Mouse (Mus musculus): ENCODE data around the gene Sbsn. TPM values are rescaled to one million over a fixed set of nuclear protein-coding genes. Genes with fewer than 3 reads are reported as not detected.
A peak's percentile ranks its signal among the peaks of the same experiment; 100 is the strongest.

The Sbsn gene
- polyA plus RNA-seq, 1 experiment = 4.6 TPM

DNA sequence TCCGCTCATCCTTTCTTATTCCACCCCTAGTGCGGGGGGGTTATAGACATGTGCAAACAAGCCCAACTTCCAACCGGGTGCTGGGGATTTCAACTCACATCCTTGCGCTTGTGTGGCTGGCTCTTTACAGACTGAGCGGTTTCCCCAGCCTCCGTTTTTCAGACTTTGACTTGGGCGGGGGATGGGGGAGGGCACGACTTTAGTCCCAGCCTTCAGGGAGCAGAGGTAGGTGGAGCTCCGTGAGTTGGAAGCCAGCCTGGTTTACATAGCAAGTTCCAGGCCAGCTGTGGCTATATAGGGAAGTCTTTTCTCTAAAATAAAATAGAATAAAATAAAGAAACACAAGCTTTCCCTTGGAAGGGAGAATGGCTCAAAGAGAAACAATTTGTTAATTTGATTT lies 40.6 kb downstream of the Sbsn start:
- Histone ChIP-seq H3K27ac (ENCODE audit: control insufficient read depth, insufficient read depth, low read depth, low read length) (no peak overlapping the region), H3K4me3 (ENCODE audit: control insufficient read depth, low read depth, low read length) (no peak overlapping the region), H3K4me1 (ENCODE audit: control insufficient read depth, insufficient read depth, low read length) (peaks cover 12% of the 10 kb centered on the region), H3K36me3 (ENCODE audit: control insufficient read depth, insufficient read depth, low read length) (no peaks in the 10 kb centered on the region), H3K27me3 (ENCODE audit: control insufficient read depth, insufficient read depth, low read length) (no peaks in the 10 kb centered on the region)
- TF ChIP-seq CTCF (IDR thresholded peaks at IDR 0.05; ENCODE audit: control insufficient read depth, insufficient read depth, insufficient replicate concordance, low read depth, low read length) = no peak
- TF ChIP-seq POLR2A (IDR thresholded peaks at IDR 0.05; ENCODE audit: control insufficient read depth, low read depth, low read length) = no peak

DNA sequence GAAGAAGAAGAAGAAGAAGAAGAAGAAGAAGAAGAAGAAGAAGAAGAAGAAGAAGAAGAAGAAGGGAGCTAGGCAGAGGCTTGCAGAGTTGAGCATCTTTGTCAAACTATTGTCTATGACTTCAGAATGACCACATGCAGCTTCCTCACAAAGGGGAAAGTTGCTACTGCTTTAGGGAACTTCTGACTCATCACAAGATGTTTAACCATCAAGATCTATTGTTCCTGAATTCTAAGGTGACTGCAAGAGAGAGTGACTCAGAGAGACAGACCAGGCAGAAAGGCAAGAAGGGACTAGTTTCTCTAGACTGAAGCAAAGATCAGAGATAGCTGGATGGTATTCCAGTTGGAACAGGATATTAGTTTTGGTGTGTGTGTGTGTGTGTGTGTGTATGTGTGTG lies 43.6 kb downstream of the Sbsn start:
- Histone ChIP-seq H3K4me1 (ENCODE audit: control insufficient read depth, insufficient read depth, low read length) (peaks cover 12% of the 10 kb centered on the region), H3K27me3 (ENCODE audit: control insufficient read depth, insufficient read depth, low read length) (no peaks in the 10 kb centered on the region), H3K27ac (ENCODE audit: control insufficient read depth, insufficient read depth, low read depth, low read length) (no peak overlapping the region), H3K4me3 (ENCODE audit: control insufficient read depth, low read depth, low read length) (no peak overlapping the region), H3K36me3 (ENCODE audit: control insufficient read depth, insufficient read depth, low read length) (no peaks in the 10 kb centered on the region)
- no peak for TF ChIP-seq POLR2A (IDR thresholded peaks at IDR 0.05; ENCODE audit: control insufficient read depth, low read depth, low read length)

DNA sequence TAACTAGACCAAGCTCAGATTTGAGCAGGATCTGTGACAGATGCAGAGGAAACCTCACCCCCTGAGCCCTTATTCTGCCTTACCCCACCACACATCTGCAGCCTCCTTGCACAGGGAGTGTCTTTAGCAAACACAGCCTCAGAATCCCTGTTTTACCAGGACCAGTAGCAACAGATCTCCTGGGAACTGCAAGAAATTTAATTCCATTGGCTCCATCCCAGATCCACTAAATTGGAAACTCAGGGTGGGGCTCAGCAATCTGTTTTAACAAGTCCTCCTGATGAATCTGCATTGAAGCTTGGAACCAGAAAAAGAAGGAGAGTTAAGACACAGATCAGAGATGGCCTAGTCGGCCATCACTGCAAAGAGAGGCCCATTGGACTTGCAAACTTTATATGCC lies 45.5 kb downstream of the Sbsn start:
- TF ChIP-seq CTCF (IDR thresholded peaks at IDR 0.05; ENCODE audit: control insufficient read depth, insufficient read depth, insufficient replicate concordance, low read depth, low read length) = no peak
- no peak for TF ChIP-seq POLR2A (IDR thresholded peaks at IDR 0.05; ENCODE audit: control insufficient read depth, low read depth, low read length)
- no peak overlapping the region for H3K4me3 ChIP-seq (ENCODE audit: control insufficient read depth, low read depth, low read length)
- H3K4me1 ChIP-seq (ENCODE audit: control insufficient read depth, insufficient read depth, low read length) = peaks cover 2% of the 10 kb centered on the region
- H3K27me3 ChIP-seq (ENCODE audit: control insufficient read depth, insufficient read depth, low read length) = no peaks in the 10 kb centered on the region
- no peak overlapping the region for H3K27ac ChIP-seq (ENCODE audit: control insufficient read depth, insufficient read depth, low read depth, low read length)
- H3K36me3 ChIP-seq (ENCODE audit: control insufficient read depth, insufficient read depth, low read length) = no peaks in the 10 kb centered on the region

DNA sequence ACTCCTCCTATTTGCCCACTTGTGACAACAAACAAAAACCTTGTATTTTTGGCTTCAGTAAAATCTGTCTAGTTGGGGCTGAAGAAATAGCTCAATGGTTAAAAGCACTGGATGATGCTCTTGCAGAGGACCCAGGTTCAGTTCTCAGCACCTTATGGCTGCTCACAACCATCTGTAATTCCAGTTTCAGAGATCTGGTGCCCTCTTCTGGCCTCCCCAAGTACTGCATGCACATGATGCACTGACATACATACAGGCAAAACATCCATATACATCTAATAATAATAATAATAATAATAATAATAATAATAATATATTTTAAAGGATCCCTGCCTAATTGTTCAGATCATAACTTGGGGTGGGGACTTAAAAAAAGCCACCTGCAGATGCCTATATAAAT lies 49.4 kb downstream of the Sbsn start:
- H3K4me3 ChIP-seq (ENCODE audit: control insufficient read depth, low read depth, low read length) = no peak overlapping the region

DNA sequence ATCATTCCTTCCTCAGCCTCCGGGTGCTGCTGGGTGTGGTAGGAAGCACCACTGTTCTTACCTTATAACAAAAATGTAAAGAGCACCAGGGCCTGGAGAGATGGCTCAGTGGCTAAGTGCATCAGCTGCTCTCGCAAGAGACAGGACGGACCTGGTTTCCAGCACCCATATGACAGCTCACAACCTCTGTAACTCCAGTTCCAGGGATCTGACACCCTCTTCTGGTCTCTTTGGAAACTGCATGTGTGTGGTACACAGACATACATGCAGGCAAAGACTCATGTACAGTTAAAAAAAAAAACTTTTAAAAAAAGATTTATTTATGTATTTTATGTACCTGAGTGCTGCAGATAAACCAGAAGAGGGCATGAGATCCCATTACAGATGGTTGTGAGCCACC lies 52.0 kb downstream of the Sbsn start:
- no peak overlapping the region for H3K4me3 ChIP-seq (ENCODE audit: control insufficient read depth, low read depth, low read length)
- no peak overlapping the region for H3K27ac ChIP-seq (ENCODE audit: control insufficient read depth, insufficient read depth, low read depth, low read length)
- H3K36me3 ChIP-seq (ENCODE audit: control insufficient read depth, insufficient read depth, low read length) = no peaks in the 10 kb centered on the region
- no peak for TF ChIP-seq CTCF (IDR thresholded peaks at IDR 0.05; ENCODE audit: control insufficient read depth, insufficient read depth, insufficient replicate concordance, low read depth, low read length)
- no peak for TF ChIP-seq POLR2A (IDR thresholded peaks at IDR 0.05; ENCODE audit: control insufficient read depth, low read depth, low read length)
- H3K4me1 ChIP-seq (ENCODE audit: control insufficient read depth, insufficient read depth, low read length) = no peaks in the 10 kb centered on the region; the same call in 1 of the 2 replicates
- no peaks in the 10 kb centered on the region for H3K27me3 ChIP-seq (ENCODE audit: control insufficient read depth, insufficient read depth, low read length)

More for the DNA sequence above, 49.4 kb downstream of the Sbsn start:
- H3K27me3 ChIP-seq (ENCODE audit: control insufficient read depth, insufficient read depth, low read length) = no peaks in the 10 kb centered on the region
- TF ChIP-seq POLR2A (IDR thresholded peaks at IDR 0.05; ENCODE audit: control insufficient read depth, low read depth, low read length) = no peak
- TF ChIP-seq CTCF (IDR thresholded peaks at IDR 0.05; ENCODE audit: control insufficient read depth, insufficient read depth, insufficient replicate concordance, low read depth, low read length) = peak; percentile 35; the same call in 1 of the 2 replicates
- no peak overlapping the region for H3K27ac ChIP-seq (ENCODE audit: control insufficient read depth, insufficient read depth, low read depth, low read length)
- no peaks in the 10 kb centered on the region for H3K4me1 ChIP-seq (ENCODE audit: control insufficient read depth, insufficient read depth, low read length)
- H3K36me3 ChIP-seq (ENCODE audit: control insufficient read depth, insufficient read depth, low read length) = no peaks in the 10 kb centered on the region

DNA sequence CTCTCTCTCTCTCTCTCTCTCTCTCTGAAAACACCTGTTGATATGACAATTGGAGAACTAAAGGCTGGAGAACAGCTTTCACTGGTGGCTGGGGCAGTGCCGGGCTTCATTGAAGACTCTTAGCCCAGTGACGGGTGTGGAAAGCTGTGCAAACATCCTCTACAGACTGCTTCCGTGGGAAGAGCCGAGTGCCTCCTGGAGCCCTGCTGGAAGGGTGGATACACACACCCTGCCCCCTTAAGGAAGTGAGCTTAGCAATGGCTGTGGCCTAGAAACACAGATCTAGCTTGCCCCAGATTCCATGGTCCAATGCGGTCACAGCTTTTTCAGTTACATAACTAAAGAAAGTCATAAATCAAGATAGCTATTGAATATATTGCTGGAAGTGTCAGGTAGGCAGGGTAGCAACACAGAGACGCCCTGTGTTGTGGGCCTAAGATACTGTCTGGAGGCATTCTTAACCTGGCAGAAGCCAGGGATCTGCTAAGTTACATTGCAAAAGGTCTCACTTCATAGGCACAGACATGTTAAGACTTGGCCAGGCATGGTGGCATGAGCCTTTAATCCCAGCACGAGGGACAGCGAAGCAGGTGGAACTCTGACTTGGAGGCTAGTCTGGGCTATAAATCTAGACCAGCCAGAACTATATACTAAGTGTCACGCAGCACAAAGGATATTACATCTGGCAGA lies 52.9 kb downstream of the Sbsn start:
- no peaks in the 10 kb centered on the region for H3K36me3 ChIP-seq (ENCODE audit: control insufficient read depth, insufficient read depth, low read length)
- TF ChIP-seq POLR2A (IDR thresholded peaks at IDR 0.05; ENCODE audit: control insufficient read depth, low read depth, low read length) (no peak), CTCF (IDR thresholded peaks at IDR 0.05; ENCODE audit: control insufficient read depth, insufficient read depth, insufficient replicate concordance, low read depth, low read length) (no peak)
- H3K4me3 ChIP-seq (ENCODE audit: control insufficient read depth, low read depth, low read length) = no peak overlapping the region
- no peak overlapping the region for H3K27ac ChIP-seq (ENCODE audit: control insufficient read depth, insufficient read depth, low read depth, low read length)
- no peaks in the 10 kb centered on the region for H3K27me3 ChIP-seq (ENCODE audit: control insufficient read depth, insufficient read depth, low read length)
- H3K4me1 ChIP-seq (ENCODE audit: control insufficient read depth, insufficient read depth, low read length) = no peaks in the 10 kb centered on the region; the same call in 1 of the 2 replicates

Other genes with a start within 250 kb of the Sbsn start
- gene Arhgap33, start 216.4 kb upstream of the Sbsn start, polyA plus RNA-seq (2012; rRNA removed) = 136 TPM in 2 replicates
- gene Hspb6, start 199.3 kb upstream of the Sbsn start, polyA plus RNA-seq (2012; rRNA removed) = 74.3 and 82.9 TPM in 2 replicates
- 33.9 and 37.5 TPM in 2 replicates for gene Proser3, start 199.2 kb upstream of the Sbsn start, polyA plus RNA-seq (2012; rRNA removed)
- gene Lin37, start 191.6 kb upstream of the Sbsn start, polyA plus RNA-seq (2012; rRNA removed) = 39.9 and 47.0 TPM in 2 replicates
- 51.9 and 52.2 TPM in 2 replicates for gene U2af1l4, start 188.2 kb upstream of the Sbsn start, polyA plus RNA-seq (2012; rRNA removed)
- 0.58 and 0.80 TPM in 2 replicates for gene Gm49396, start 188.1 kb upstream of the Sbsn start, polyA plus RNA-seq (2012; rRNA removed)
- gene Psenen, start 187.8 kb upstream of the Sbsn start, polyA plus RNA-seq (2012; rRNA removed) = 147 and 167 TPM in 2 replicates
- gene Igflr1, start 186.0 kb upstream of the Sbsn start, polyA plus RNA-seq (2012; rRNA removed) = 0.80 and 1.0 TPM in 2 replicates
- 56.1 and 61.0 TPM in 2 replicates for gene Kmt2b, start 162.7 kb upstream of the Sbsn start, polyA plus RNA-seq (2012; rRNA removed)
- gene Zbtb32, start 152.6 kb upstream of the Sbsn start, polyA plus RNA-seq (2012; rRNA removed) = 180 and 203 TPM in 2 replicates
- gene Upk1a, start 138.6 kb upstream of the Sbsn start, polyA plus RNA-seq (2012; rRNA removed) = 6.5 TPM in 2 replicates
- gene Cox6b1, start 125.3 kb upstream of the Sbsn start, polyA plus RNA-seq (2012; rRNA removed) = 51.8 and 74.9 TPM in 2 replicates
- 7.9 and 8.4 TPM in 2 replicates for gene Etv2, start 115.6 kb upstream of the Sbsn start, polyA plus RNA-seq (2012; rRNA removed)
- 27.1 and 33.0 TPM in 2 replicates for gene Rbm42, start 101.2 kb upstream of the Sbsn start, polyA plus RNA-seq (2012; rRNA removed)
- gene Haus5, start 86.5 kb upstream of the Sbsn start, polyA plus RNA-seq (2012; rRNA removed) = 21.1 and 22.4 TPM in 2 replicates
- 142 and 177 TPM in 2 replicates for gene Pmis2, start 79.9 kb upstream of the Sbsn start, polyA plus RNA-seq (2012; rRNA removed)
- 88.8 and 103 TPM in 2 replicates for gene 2200002J24Rik, start 52.5 kb upstream of the Sbsn start, polyA plus RNA-seq (2012; rRNA removed)
- gene Atp4a, start 39.3 kb upstream of the Sbsn start, polyA plus RNA-seq (2012; rRNA removed) = 2.7 TPM in 2 replicates
- gene Tmem147, start 21.9 kb upstream of the Sbsn start, polyA plus RNA-seq (2012; rRNA removed) = 161 and 171 TPM in 2 replicates
- 4,298 and 4,420 TPM in 2 replicates for gene Gapdhs, start 7.8 kb upstream of the Sbsn start, polyA plus RNA-seq (2012; rRNA removed)
- gene Dmkn, start 12.3 kb downstream of the Sbsn start, polyA plus RNA-seq (2012; rRNA removed) = 7.1 and 9.2 TPM in 2 replicates
- gene Krtdap, start 36.4 kb downstream of the Sbsn start, polyA plus RNA-seq (2012; rRNA removed) = 0.41 TPM in 1 of 2 replicates, not detected in the other
- gene Ffar2, start 72.3 kb downstream of the Sbsn start, polyA plus RNA-seq (2012; rRNA removed) = 0.09 and 0.14 TPM in 2 replicates
- not detected in 2 replicates for gene Ffar3, start 104.7 kb downstream of the Sbsn start, polyA plus RNA-seq (2012; rRNA removed)
- 0.55 and 0.62 TPM in 2 replicates for gene Ffar1, start 110.1 kb downstream of the Sbsn start, polyA plus RNA-seq (2012; rRNA removed)
- 0.08 and 0.41 TPM in 2 replicates for gene Cd22, start 128.9 kb downstream of the Sbsn start, polyA plus RNA-seq (2012; rRNA removed)
- 18.2 and 21.3 TPM in 2 replicates for gene Mag, start 163.4 kb downstream of the Sbsn start, polyA plus RNA-seq (2012; rRNA removed)
- gene Hamp2, start 173.2 kb downstream of the Sbsn start, polyA plus RNA-seq (2012; rRNA removed) = 0.38 and 1.5 TPM in 2 replicates
- not detected in 2 replicates for gene Hamp, start 192.6 kb downstream of the Sbsn start, polyA plus RNA-seq (2012; rRNA removed)
- 27.0 and 31.3 TPM in 2 replicates for gene Usf2, start 205.3 kb downstream of the Sbsn start, polyA plus RNA-seq (2012; rRNA removed)
- gene Lsr, start 222.0 kb downstream of the Sbsn start, polyA plus RNA-seq (2012; rRNA removed) = 24.4 and 30.2 TPM in 2 replicates
- 524 and 525 TPM in 2 replicates for gene Fam187b, start 222.3 kb downstream of the Sbsn start, polyA plus RNA-seq (2012; rRNA removed)